Mouse (Mus musculus) spleen, postnatal 36 days (tissue): ENCODE data around the gene Rcc1l.

Experiments
- DNase-seq, 2 experiments: peaks; one replicate each; pipeline ENCODE4 v3.0.0; 2022; ENCODE audit warnings: low spot score in 2 of 2, mixed read lengths in 1 of 2

The Rcc1l gene

GRCm38 (mm10) chr5:134176169-134176881 lies at the start of gene Rcc1l:
Gene Rcc1l, minus strand, starts transcription at chr5:134176774.
- peak; percentile 80 to 83 for DNase-seq

- no peak for DNase-seq
Observed at GRCm38 (mm10) chr5:134225110-134225901, 48.7 kb upstream of the Rcc1l start.

- no peak for DNase-seq
Observed at GRCm38 (mm10) chr5:134221708-134222150, 45.2 kb upstream of the Rcc1l start.

GRCm38 (mm10) chr5:134221278-134221677 lies 44.7 kb upstream of the Rcc1l start:
- DNase-seq: no peak

- DNase-seq: no peak
Observed at GRCm38 (mm10) chr5:134217900-134218299, 41.3 kb upstream of the Rcc1l start.

GRCm38 (mm10) chr5:134214021-134214806 lies 37.6 kb upstream of the Rcc1l start:
- no peak for DNase-seq

GRCm38 (mm10) chr5:134209931-134210554 lies 33.5 kb upstream of the Rcc1l start:
- DNase-seq: no peak

GRCm38 (mm10) chr5:134206721-134207120 lies 30.1 kb upstream of the Rcc1l start:
- no peak for DNase-seq

GRCm38 (mm10) chr5:134193664-134194063 lies 17.1 kb upstream of the Rcc1l start:
- DNase-seq: no peak

- DNase-seq: no peak
Observed at GRCm38 (mm10) chr5:134188571-134188970, 12.0 kb upstream of the Rcc1l start.

GRCm38 (mm10) chr5:134186961-134187731 lies 10.6 kb upstream of the Rcc1l start:
- peak; percentile 57 to 62 for DNase-seq

- DNase-seq: no peak
Observed at GRCm38 (mm10) chr5:134186059-134186458, 9.5 kb upstream of the Rcc1l start.

GRCm38 (mm10) chr5:134183880-134184808 lies 7.6 kb upstream of the Rcc1l start, which contains the start of gene Gtf2ird2:
Gene Gtf2ird2, plus strand, starts transcription at chr5:134184019.
- peak; percentile 98 to 99 for DNase-seq

GRCm38 (mm10) chr5:134183162-134183561 lies 6.6 kb upstream of the Rcc1l start:
- no peak for DNase-seq

GRCm38 (mm10) chr5:134182735-134183134 lies 6.2 kb upstream of the Rcc1l start:
- no peak for DNase-seq

- no peak for DNase-seq
Observed at GRCm38 (mm10) chr5:134182172-134182571, 5.6 kb upstream of the Rcc1l start.

- DNase-seq: peak; percentile 70 to 76
Observed at GRCm38 (mm10) chr5:134179871-134180270, 3.3 kb upstream of the Rcc1l start.

- no peak for DNase-seq
Observed at GRCm38 (mm10) chr5:134178536-134178935, 2.0 kb upstream of the Rcc1l start.

GRCm38 (mm10) chr5:134175696-134176095 lies 878 bp downstream of the Rcc1l start:
- no peak for DNase-seq

GRCm38 (mm10) chr5:134173206-134173605 lies 3.4 kb downstream of the Rcc1l start:
- DNase-seq: peak; percentile 10 to 42
